Mouse (Mus musculus) kidney, postnatal 0 days (tissue): Measurements from ENCODE around the gene Sapcd1. TPM values are rescaled to one million over a fixed set of nuclear protein-coding genes. Genes with fewer than 3 reads are reported as not detected.
A peak's percentile ranks its signal among the peaks of the same experiment; 100 is the strongest.

Source experiments
- ATAC-seq: fragments of 200-750 bp; cut with Nextera tagmentation; replicated peaks from 2 replicates; pipeline ENCODE4 v1.8.0; 2017; ENCODE audit warnings: low read depth, moderate number of reproducible peaks, moderate TSS enrichment, moderate library complexity; ENCODE audit not compliant: low FRiP score
- DNase-seq: peaks from one replicate; pipeline ENCODE4 v3.0.0-alpha.2; 2016; ENCODE audit warnings: low spot score
- H3K27ac ChIP-seq: fragments of 300-500 bp; sonication (generic); 2 replicates; pipeline ENCODE4 v1.5.1; 2014; ENCODE audit warnings: mild to moderate bottlenecking
- H3K27me3 ChIP-seq: fragments of 300-500 bp; sonication (generic); 2 replicates; pipeline ENCODE4 v1.6.1; 2014; ENCODE audit warnings: low read length, mixed read lengths; ENCODE audit not compliant: insufficient read depth
- H3K36me3 ChIP-seq: fragments of 300-500 bp; sonication (generic); 2 replicates; pipeline ENCODE4 v1.6.1; 2014; ENCODE audit warnings: low read length, mixed read lengths; ENCODE audit not compliant: insufficient read depth
- H3K4me1 ChIP-seq: fragments of 300-500 bp; sonication (generic); replicated peaks from 2 replicates; pipeline ENCODE4 v1.6.1; 2014; ENCODE audit warnings: antibody characterized with exemption, low read length, mixed read lengths; ENCODE audit not compliant: insufficient read depth
- H3K4me2 ChIP-seq: fragments of 300-500 bp; sonication (generic); 2 replicates; pipeline ENCODE4 v1.6.1; 2014; ENCODE audit warnings: mild to moderate bottlenecking, low read length, moderate library complexity, mixed read lengths
- H3K4me3 ChIP-seq: fragments of 300-500 bp; sonication (generic); replicated peaks from 2 replicates; pipeline ENCODE4 v1.5.1; 2014; ENCODE audit warnings: low read depth, low read length
- H3K9ac ChIP-seq: fragments of 300-500 bp; sonication (generic); 2 replicates; pipeline ENCODE4 v1.6.1; 2014; ENCODE audit warnings: low read depth, low read length
- H3K9me3 ChIP-seq: fragments of 300-500 bp; sonication (generic); replicated peaks from 2 replicates; pipeline ENCODE4 v1.6.1; 2016; ENCODE audit warnings: low read length, inconsistent platforms, mixed read lengths
- CTCF ChIP-seq: IDR thresholded peaks from 2 replicates; pipeline ENCODE4 v1.5.1; 2016; ENCODE audit warnings: antibody characterized with exemption, low read depth, mild to moderate bottlenecking, moderate library complexity
- WGBS: fragments of 180-500 bp; shearing (Covaris S2); extraction: QIAGEN DNeasy Blood & Tissue Kit; methylation state at CpG from one replicate; pipeline ENCODE4 v1.1.7; 2014; 5-methylcytosine and 5-hydroxymethylcytosine counted together
- polyA plus RNA-seq: library from polyadenylated mRNA; unstranded; fragments of >200 nt; fragmentation: Nextera tagmentation; extraction: Ambion mirVana; gene quantifications from 2 replicates; pipeline ENCODE4 v1.2.1, GENCODE M21; 2015

Sapcd1 gene
- polyA plus RNA-seq, 1 experiment from 2014 or later = 3.7 TPM

GRCm38 (mm10) chr17:34994751-34995150, 33.1 kb downstream of the Sapcd1 start:
- H3K4me3 ChIP-seq = no peak overlapping the region
- H3K9me3 ChIP-seq = no peaks in the 10 kb centered on the region
- H3K9ac ChIP-seq = no peak overlapping the region
- H3K4me2 ChIP-seq = no peak overlapping the region
- no peaks in the 10 kb centered on the region for H3K27me3 ChIP-seq
- no peak for TF ChIP-seq CTCF
- ATAC-seq (no peak), DNase-seq (no peak)
- peaks cover 6% of the 10 kb centered on the region; the same call in 1 of the 2 replicates for H3K36me3 ChIP-seq
- no peak overlapping the region for H3K27ac ChIP-seq
- H3K4me1 ChIP-seq = peaks cover 6% of the 10 kb centered on the region; the same call in 1 of the 2 replicates

DNA sequence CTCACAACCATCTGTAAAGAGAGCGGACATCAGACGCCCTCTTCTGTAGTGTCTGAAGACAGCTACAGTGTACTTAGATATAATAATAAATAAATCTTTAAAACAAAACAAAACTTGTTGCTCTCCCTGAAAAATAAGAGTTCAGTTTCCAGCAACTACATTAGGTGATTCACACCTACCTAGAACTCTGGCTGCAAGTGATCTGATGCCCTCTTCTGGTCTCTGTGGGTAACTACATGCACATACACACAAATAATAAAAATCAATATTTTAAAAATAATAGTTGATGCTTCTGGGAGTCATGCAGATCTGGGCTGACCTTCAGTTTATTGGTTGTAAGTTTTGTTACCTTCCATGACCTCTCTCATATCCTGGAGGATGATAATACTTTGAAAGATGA, 43.6 kb downstream of the Sapcd1 start:
- H3K4me2 ChIP-seq = no peak overlapping the region
- H3K9me3 ChIP-seq = no peaks in the 10 kb centered on the region
- DNase-seq (peak; percentile 78), ATAC-seq (no peak)
- WGBS = 74% methylated on average over 2 of the region's 2 CpGs
- peak; percentile 84 for TF ChIP-seq CTCF
- no peak overlapping the region for H3K27ac ChIP-seq
- H3K36me3 ChIP-seq = peaks cover 13% of the 10 kb centered on the region
- H3K27me3 ChIP-seq = no peaks in the 10 kb centered on the region
- no peak overlapping the region for H3K4me3 ChIP-seq
- H3K9ac ChIP-seq = no peak overlapping the region
- 0 out of 2 replicates have a peak, but pooled peaks cover 6% of the 10 kb centered on the region for H3K4me1 ChIP-seq

- H3K36me3 ChIP-seq = peaks cover 13% of the 10 kb centered on the region
- no peaks in the 10 kb centered on the region for H3K9me3 ChIP-seq
- TF ChIP-seq CTCF = no peak
- H3K9ac ChIP-seq = peak overlapping the region; percentile 80
- ATAC-seq (no peak), DNase-seq (peak; percentile 41)
- WGBS = under 1% methylated on average over 15 of the region's 15 CpGs
- H3K4me3 ChIP-seq = peak overlapping the region; percentile 80
- H3K4me2 ChIP-seq = peak overlapping the region; percentile 98
- H3K4me1 ChIP-seq = 0 out of 2 replicates have a peak, but pooled peaks cover 6% of the 10 kb centered on the region
- peak overlapping the region; percentile 95 for H3K27ac ChIP-seq
- H3K27me3 ChIP-seq = no peaks in the 10 kb centered on the region
Measured at GRCm38 (mm10) chr17:34982328-34982727, 45.5 kb downstream of the Sapcd1 start.

DNA sequence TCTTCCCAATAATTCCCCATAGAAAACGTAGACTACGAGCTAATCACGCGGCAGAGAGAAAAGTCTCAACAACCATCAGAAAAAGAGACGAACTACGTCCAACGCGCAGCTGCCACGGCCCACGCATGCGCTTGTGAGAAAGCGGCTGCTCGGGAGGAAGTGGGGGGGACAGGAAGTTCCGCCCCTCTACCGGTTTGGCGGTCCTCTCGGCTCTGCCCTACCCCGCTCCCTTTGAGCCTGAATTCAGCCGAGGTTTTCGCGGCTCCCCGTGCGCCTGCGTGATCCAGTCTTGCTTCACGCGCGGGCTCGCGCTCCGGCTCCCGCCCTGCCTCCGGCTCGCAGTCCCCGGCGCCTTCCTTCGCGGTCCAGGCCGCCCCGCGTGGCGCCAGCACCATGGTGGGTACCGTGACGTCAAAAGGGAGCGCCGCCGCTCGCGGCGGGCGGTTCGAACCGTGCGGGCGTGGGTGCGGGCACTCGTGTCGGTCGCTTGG, 46.1 kb downstream of the Sapcd1 start, which contains the start of gene Lsm2:
Gene Lsm2 (plus strand): TSS at position 173 of the 491 bp plus-strand sequence.
- H3K4me1 ChIP-seq = 0 out of 2 replicates have a peak, but pooled peaks cover 6% of the 10 kb centered on the region
- H3K9ac ChIP-seq = peak within 1 kb of the TSS; percentile 80
- H3K9me3 ChIP-seq = no peaks in the 10 kb centered on the region
- peak; percentile 97 for DNase-seq
- H3K36me3 ChIP-seq = peaks cover 13% of the 10 kb centered on the region
- peak; percentile 6; the same call in 1 of the 2 replicates for TF ChIP-seq CTCF
- peak within 1 kb of the TSS; percentile 95 for H3K27ac ChIP-seq
- H3K4me3 ChIP-seq = peak within 1 kb of the TSS; percentile 80
- WGBS = under 1% methylated on average over 58 of the region's 58 CpGs
- peak; percentile 86 for ATAC-seq
- no peaks in the 10 kb centered on the region for H3K27me3 ChIP-seq
- peak within 1 kb of the TSS; percentile 98 for H3K4me2 ChIP-seq

DNA sequence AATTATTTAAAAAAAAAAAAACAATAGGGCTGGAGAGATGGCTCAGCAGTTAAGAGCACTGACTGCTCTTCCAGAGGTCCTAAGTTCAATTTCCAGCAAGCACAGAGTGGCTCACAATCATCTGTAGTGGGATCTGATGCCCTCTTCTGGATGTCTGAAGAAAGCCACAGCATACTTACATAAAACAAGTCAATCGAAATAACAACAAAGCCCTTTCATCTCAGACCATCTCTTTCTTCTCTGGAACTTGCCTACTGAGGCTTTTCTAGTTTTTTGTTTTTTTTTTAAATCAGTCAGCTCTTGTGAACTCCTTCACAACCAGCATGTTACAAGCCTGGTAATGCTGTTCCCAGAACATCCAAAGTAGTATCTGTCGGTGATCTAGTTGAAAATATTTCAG, 47.2 kb downstream of the Sapcd1 start:
- Histone ChIP-seq H3K4me2 (peak overlapping the region; percentile 98), H3K4me1 (0 out of 2 replicates have a peak, but pooled peaks cover 6% of the 10 kb centered on the region), H3K36me3 (0 out of 2 replicates have a peak, but pooled peaks cover 5% of the 10 kb centered on the region), H3K9me3 (no peaks in the 10 kb centered on the region), H3K27me3 (no peaks in the 10 kb centered on the region), H3K27ac (peak overlapping the region; percentile 95; the same call in 1 of the 2 replicates), H3K4me3 (peak overlapping the region; percentile 80), H3K9ac (peak overlapping the region; percentile 80; the same call in 1 of the 2 replicates)
- peak; percentile 93 for DNase-seq
- WGBS = 9% methylated on average over 2 of the region's 2 CpGs
- no peak for ATAC-seq
- TF ChIP-seq CTCF = peak; percentile 87

GRCm38 (mm10) chr17:34979631-34980030, 48.2 kb downstream of the Sapcd1 start:
- 86% methylated on average over 4 of the region's 4 CpGs for WGBS
- Histone ChIP-seq H3K27ac (no peak overlapping the region), H3K9ac (no peak overlapping the region), H3K27me3 (no peaks in the 10 kb centered on the region), H3K9me3 (no peaks in the 10 kb centered on the region), H3K4me1 (0 out of 2 replicates have a peak, but pooled peaks cover 6% of the 10 kb centered on the region), H3K4me2 (no peak overlapping the region), H3K4me3 (no peak overlapping the region), H3K36me3 (no peaks in the 10 kb centered on the region)
- ATAC-seq = no peak
- no peak for DNase-seq
- TF ChIP-seq CTCF = no peak
